Mouse (Mus musculus) intestine, embryonic 14.5 days (tissue): ENCODE measurements around the gene Pitpnm1. TPM values are rescaled to one million over a fixed set of nuclear protein-coding genes. Genes with fewer than 3 reads are reported as not detected.
A peak's percentile ranks its signal among the peaks of the same experiment; 100 is the strongest.

Experiments used
- ATAC-seq: fragments of 200-750 bp; cut with Nextera tagmentation; replicated peaks from 2 replicates; pipeline ENCODE4 v1.8.0; 2017; ENCODE audit warnings: low read depth, moderate number of reproducible peaks, moderate TSS enrichment, moderate library complexity; ENCODE audit not compliant: low FRiP score, low TSS enrichment
- DNase-seq: peaks from one replicate; pipeline ENCODE4 v3.0.0-alpha.2; 2018; ENCODE audit warnings: low spot score
- H3K27ac ChIP-seq: fragments of 300-500 bp; sonication (generic); 2 replicates; pipeline ENCODE4 v1.5.1; 2014; ENCODE audit warnings: low read depth, mild to moderate bottlenecking, control low read depth
- H3K27me3 ChIP-seq: fragments of 300-500 bp; sonication (generic); replicated peaks from 2 replicates; pipeline ENCODE4 v1.6.1; 2014; ENCODE audit warnings: low read length, control low read depth; ENCODE audit not compliant: control insufficient read depth, insufficient read depth
- H3K36me3 ChIP-seq: fragments of 300-500 bp; sonication (generic); 2 replicates; pipeline ENCODE4 v1.6.1; 2014; ENCODE audit warnings: low read length, control low read depth; ENCODE audit not compliant: control insufficient read depth, insufficient read depth
- H3K4me1 ChIP-seq: fragments of 300-500 bp; sonication (generic); replicated peaks from 2 replicates; pipeline ENCODE4 v1.6.1; 2014; ENCODE audit warnings: low read length, control low read depth, mixed read lengths; ENCODE audit not compliant: control insufficient read depth, insufficient read depth
- H3K4me2 ChIP-seq: fragments of 300-500 bp; sonication (generic); 2 replicates; pipeline ENCODE4 v1.6.1; 2014; ENCODE audit warnings: low read length
- H3K4me3 ChIP-seq: fragments of 300-500 bp; sonication (generic); 2 replicates; pipeline ENCODE4 v1.5.1; 2014; ENCODE audit warnings: low read depth, low read length, control low read depth, mixed read lengths
- H3K9ac ChIP-seq: fragments of 300-500 bp; sonication (generic); 2 replicates; pipeline ENCODE4 v1.6.1; 2014; ENCODE audit warnings: mild to moderate bottlenecking, low read length
- H3K9me3 ChIP-seq: fragments of 300-500 bp; sonication (generic); 2 replicates; pipeline ENCODE4 v1.6.1; 2016; ENCODE audit warnings: low read length, control low read depth; ENCODE audit not compliant: control insufficient read depth
- WGBS: fragments of 180-500 bp; shearing (Covaris S2); extraction: QIAGEN DNeasy Blood & Tissue Kit; methylation state at CpG from one replicate; pipeline ENCODE4 v1.1.7; 2014; 5-methylcytosine and 5-hydroxymethylcytosine counted together
- polyA plus RNA-seq: library from polyadenylated mRNA; unstranded; fragments of >200 nt; fragmentation: Nextera tagmentation; extraction: Ambion mirVana; gene quantifications from 2 replicates; pipeline ENCODE4 v1.2.1, GENCODE M21; 2014

The Pitpnm1 gene
- polyA plus RNA-seq, 1 experiment from 2014 or later: 14.3 TPM

DNA sequence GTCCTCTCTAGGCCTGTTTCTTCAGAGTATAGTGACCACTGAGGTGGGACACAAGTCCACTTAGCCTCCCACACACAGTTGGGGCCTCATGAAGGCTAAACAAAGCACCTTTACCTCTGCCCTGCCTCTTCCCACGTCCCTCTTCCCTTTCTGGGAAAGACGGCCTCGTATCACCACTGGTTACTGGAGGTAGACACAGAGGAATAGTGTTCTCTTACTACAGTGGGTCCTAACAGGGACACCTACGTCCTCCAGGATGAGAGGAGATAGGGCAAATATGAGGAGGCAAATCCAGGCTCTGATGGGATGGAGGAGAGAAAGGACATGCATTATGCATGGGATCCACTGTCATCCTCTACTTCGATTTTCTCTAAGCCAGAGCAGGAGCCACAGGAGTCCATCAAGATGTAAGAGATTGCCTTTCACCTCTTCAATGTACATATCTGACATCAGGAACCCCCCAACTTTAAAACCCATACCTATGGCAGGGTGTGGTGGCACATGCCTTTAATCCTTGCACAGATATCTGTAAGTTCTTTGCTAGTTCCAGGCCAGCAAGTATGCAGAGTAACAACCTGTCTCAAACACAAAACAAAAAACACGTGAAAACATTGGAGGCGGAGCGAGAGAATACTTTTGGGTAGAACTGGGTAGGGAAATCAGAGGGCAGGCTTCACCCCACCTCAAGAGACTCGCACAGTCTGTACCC, 48.1 kb downstream of the Pitpnm1 start:
- Histone ChIP-seq H3K27me3 (no peaks in the 10 kb centered on the region), H3K36me3 (peaks cover 23% of the 10 kb centered on the region), H3K9ac (peak overlapping the region; percentile 83), H3K4me3 (peak overlapping the region; percentile 88), H3K4me1 (peaks cover 17% of the 10 kb centered on the region), H3K27ac (peak overlapping the region; percentile 43; the same call in 1 of the 2 replicates), H3K4me2 (peak overlapping the region; percentile 59), H3K9me3 (no peaks in the 10 kb centered on the region)
- WGBS: 37% methylated on average over 9 of the region's 9 CpGs
- DNase-seq: no peak
- ATAC-seq: no peak

DNA sequence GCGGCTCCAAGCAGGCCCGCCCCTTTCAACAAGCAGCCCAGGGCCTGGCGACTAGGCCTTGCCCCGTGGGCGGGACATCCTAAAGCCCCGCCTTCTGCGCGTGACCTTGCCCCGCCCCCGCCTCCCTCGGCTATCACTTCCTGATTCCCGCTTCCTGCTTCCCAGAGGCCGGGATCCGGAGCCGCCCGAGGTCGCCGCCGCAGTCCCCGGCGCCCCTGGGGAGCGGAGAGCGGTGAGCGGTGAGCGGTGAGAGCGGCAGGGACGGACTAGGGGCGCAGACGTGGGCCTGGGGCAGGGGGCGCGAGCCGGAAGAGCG, 48.7 kb downstream of the Pitpnm1 start, which contains the start of gene Coro1b:
TSS of gene Coro1b (plus strand) at position 129 of the 316 bp plus-strand sequence.
- ATAC-seq (peak; percentile 93), DNase-seq (peak; percentile 99)
- Histone ChIP-seq H3K36me3 (peaks cover 28% of the 10 kb centered on the region), H3K27ac (peak within 1 kb of the TSS; percentile 43; the same call in 1 of the 2 replicates), H3K9me3 (no peaks in the 10 kb centered on the region), H3K9ac (peak within 1 kb of the TSS; percentile 83), H3K4me3 (peak within 1 kb of the TSS; percentile 88), H3K4me2 (peak within 1 kb of the TSS; percentile 59), H3K4me1 (peaks cover 17% of the 10 kb centered on the region), H3K27me3 (no peaks in the 10 kb centered on the region)
- WGBS: under 1% methylated on average over 33 of the region's 33 CpGs

- 0 out of 2 replicates have a peak, but pooled peaks have one; percentile 14 for ATAC-seq
- Histone ChIP-seq H3K4me3 (peak overlapping the region; percentile 88), H3K4me1 (peaks cover 17% of the 10 kb centered on the region), H3K9me3 (no peaks in the 10 kb centered on the region), H3K4me2 (peak overlapping the region; percentile 59), H3K27ac (peak overlapping the region; percentile 43; the same call in 1 of the 2 replicates), H3K36me3 (peaks cover 28% of the 10 kb centered on the region), H3K9ac (peak overlapping the region; percentile 83), H3K27me3 (no peaks in the 10 kb centered on the region)
- no peak for DNase-seq
- WGBS: 3% methylated on average over 7 of the region's 8 CpGs
These were observed 49.0 kb downstream of the Pitpnm1 start for GRCm38 (mm10) chr19:4148819-4149218.

DNA sequence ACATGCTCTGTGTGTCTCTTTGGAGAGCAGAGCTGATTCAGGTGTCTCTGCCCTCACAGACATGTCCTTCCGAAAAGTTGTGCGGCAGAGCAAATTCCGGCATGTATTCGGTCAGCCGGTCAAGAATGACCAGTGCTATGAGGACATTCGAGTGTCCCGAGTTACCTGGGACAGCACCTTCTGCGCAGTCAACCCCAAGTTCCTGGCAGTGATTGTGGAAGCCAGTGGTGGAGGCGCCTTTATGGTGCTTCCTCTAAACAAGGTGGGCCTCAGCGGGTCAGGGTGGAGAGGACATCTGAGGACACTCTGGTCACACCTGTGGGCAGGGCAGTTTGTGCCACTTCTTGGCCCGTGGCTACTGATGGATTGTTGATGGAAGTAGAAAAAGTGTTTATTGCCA, 49.5 kb downstream of the Pitpnm1 start:
- Histone ChIP-seq H3K9ac (peak overlapping the region; percentile 83), H3K36me3 (peaks cover 32% of the 10 kb centered on the region), H3K4me1 (peaks cover 17% of the 10 kb centered on the region), H3K4me3 (peak overlapping the region; percentile 88), H3K27me3 (no peaks in the 10 kb centered on the region), H3K4me2 (peak overlapping the region; percentile 59), H3K27ac (no peak overlapping the region), H3K9me3 (no peaks in the 10 kb centered on the region)
- DNase-seq: no peak
- no peak for ATAC-seq
- WGBS: 83% methylated on average over 11 of the region's 11 CpGs

DNA sequence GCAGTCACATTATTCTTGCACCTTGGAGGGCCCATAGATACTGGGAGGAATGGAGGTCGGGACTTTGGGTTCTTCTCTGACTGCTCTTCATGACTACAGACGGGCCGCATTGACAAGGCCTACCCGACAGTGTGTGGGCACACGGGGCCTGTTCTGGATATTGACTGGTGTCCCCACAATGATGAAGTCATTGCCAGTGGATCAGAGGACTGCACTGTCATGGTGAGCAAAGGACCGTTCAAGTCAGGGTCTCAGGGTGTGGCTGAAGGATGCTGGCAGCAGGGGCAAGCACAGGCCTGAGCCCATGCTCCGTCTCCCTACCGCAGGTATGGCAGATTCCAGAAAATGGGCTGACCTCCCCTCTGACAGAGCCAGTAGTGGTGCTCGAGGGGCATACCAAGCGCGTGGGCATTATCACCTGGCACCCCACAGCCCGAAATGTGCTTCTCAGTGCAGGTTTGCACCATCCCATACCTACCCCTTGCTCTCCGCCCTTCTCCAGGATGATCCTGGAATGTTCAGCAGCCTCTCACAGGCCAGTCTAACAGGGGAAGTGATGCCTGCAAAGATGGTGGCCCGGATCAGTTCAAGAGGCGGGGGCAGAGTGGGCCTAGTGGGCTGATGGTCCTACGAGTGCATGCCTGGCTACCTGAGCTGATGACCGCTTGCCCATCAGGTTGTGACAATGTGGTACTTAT, 50.1 kb downstream of the Pitpnm1 start:
- 94% methylated on average over 17 of the region's 17 CpGs for WGBS
- 0 out of 2 replicates have a peak overlapping the region, but pooled peaks have one; percentile 88 for H3K4me3 ChIP-seq

GRCm38 (mm10) chr19:4150567-4151487, 51.0 kb downstream of the Pitpnm1 start:
- ATAC-seq (no peak), DNase-seq (no peak)
- Histone ChIP-seq H3K27ac (no peak overlapping the region), H3K9ac (no peak overlapping the region), H3K9me3 (no peaks in the 10 kb centered on the region), H3K4me3 (no peak overlapping the region), H3K4me2 (no peak overlapping the region), H3K36me3 (peaks cover 32% of the 10 kb centered on the region), H3K4me1 (peaks cover 17% of the 10 kb centered on the region), H3K27me3 (no peaks in the 10 kb centered on the region)
- 90% methylated on average over 22 of the region's 22 CpGs for WGBS

More for the DNA sequence above, 50.1 kb downstream of the Pitpnm1 start:
- Histone ChIP-seq H3K4me2 (peak overlapping the region; percentile 59), H3K27me3 (no peaks in the 10 kb centered on the region), H3K36me3 (peaks cover 32% of the 10 kb centered on the region), H3K27ac (no peak overlapping the region), H3K4me1 (peaks cover 17% of the 10 kb centered on the region), H3K9me3 (no peaks in the 10 kb centered on the region), H3K9ac (peak overlapping the region; percentile 27; the same call in 1 of the 2 replicates)
- DNase-seq (no peak), ATAC-seq (no peak)

DNA sequence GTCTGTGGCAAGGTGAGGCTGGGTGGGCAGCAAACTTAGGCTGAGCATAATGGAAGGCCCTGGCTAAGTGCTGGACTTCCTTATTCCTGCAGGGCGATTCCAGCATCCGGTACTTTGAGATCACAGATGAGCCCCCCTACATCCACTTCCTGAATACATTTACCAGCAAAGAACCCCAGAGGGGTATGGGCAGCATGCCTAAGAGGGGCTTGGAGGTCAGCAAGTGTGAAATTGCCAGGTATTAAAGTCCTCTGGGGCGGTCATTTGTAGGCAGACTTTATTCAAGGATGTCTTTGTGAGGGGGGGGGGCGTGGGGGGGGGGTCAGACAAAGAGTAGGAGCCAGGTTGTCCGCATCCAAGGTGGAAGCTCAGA, 51.7 kb downstream of the Pitpnm1 start:
- DNase-seq (no peak), ATAC-seq (no peak)
- Histone ChIP-seq H3K4me1 (peaks cover 17% of the 10 kb centered on the region), H3K9ac (no peak overlapping the region), H3K4me2 (no peak overlapping the region), H3K27me3 (no peaks in the 10 kb centered on the region), H3K27ac (no peak overlapping the region), H3K9me3 (no peaks in the 10 kb centered on the region), H3K4me3 (no peak overlapping the region), H3K36me3 (peaks cover 37% of the 10 kb centered on the region)
- WGBS: 79% methylated on average over 4 of the region's 5 CpGs

GRCm38 (mm10) chr19:4151898-4152297, 52.1 kb downstream of the Pitpnm1 start:
- Histone ChIP-seq H3K27ac (no peak overlapping the region), H3K4me1 (peaks cover 17% of the 10 kb centered on the region), H3K4me3 (no peak overlapping the region), H3K9ac (no peak overlapping the region), H3K27me3 (no peaks in the 10 kb centered on the region), H3K9me3 (no peaks in the 10 kb centered on the region), H3K36me3 (peaks cover 41% of the 10 kb centered on the region), H3K4me2 (no peak overlapping the region)
- no peak for ATAC-seq
- DNase-seq: no peak
- 85% methylated on average over 5 of the region's 5 CpGs for WGBS
